Mouse (Mus musculus): ENCODE data around the gene Mchr1.

Mchr1 gene

DNA sequence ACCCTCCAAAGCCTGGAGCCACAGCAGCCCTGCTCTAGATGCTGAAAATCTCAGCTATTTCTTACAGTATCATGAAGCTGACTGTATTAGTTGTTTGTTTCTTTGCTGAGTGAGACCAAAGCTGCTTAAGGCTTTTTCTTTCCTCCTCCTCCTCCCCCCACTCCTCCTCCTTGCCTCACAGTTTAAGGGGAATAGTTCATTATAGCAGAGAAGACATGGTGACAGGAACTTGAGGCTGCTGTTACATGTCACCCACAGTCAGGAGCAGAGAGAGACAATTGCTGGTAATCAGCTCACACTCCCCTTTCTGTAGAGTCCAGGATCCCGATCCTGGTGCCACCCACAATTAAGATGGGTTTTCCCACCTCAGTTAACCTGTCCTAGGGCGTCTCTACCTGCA, 38.1 kb downstream of the Mchr1 start:
- DNase-seq (ENCODE audit: low spot score in 2 of 2) = no peak

DNA sequence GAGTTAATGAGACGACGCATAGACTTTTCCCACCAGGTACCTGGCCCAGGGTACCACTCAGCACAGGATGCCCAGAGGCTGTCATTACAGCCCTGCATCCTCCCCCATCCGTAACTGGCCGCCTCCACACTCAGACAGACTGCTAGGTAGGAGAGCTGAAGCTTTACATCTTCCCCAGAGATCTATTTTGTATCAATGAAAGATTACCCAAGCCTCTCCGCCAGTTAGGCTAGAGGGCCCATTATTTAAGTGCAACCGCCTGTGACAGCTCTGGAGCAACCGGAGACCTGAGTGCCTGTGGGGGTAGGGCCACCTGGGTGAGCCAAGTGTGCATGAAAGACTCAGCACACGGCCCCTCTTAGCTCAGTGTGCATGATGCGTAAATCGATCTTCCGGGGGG, 42.6 kb downstream of the Mchr1 start:
- DNase-seq (ENCODE audit: low spot score in 2 of 2) = no peak

DNA sequence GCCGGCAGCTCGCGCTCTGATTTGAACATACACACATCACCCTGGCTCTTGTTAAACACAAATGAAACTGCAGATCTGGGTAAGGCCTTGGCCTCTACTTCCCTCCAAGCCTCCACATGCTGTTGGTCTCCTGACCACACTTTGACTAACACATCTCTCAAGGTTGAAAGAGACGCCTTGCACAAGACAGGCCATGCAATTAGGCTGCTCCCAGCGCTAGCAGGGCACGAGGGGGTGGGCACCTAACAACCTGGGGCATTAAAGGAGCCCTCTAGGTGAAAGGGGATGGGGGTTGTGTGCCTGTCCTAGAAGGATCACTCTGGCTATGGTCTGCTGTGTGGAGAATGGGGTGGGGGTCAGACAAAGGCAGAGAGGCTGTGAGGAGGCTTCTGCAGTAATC, 43.4 kb downstream of the Mchr1 start:
- DNase-seq (ENCODE audit: low spot score in 2 of 2) = no peak

DNA sequence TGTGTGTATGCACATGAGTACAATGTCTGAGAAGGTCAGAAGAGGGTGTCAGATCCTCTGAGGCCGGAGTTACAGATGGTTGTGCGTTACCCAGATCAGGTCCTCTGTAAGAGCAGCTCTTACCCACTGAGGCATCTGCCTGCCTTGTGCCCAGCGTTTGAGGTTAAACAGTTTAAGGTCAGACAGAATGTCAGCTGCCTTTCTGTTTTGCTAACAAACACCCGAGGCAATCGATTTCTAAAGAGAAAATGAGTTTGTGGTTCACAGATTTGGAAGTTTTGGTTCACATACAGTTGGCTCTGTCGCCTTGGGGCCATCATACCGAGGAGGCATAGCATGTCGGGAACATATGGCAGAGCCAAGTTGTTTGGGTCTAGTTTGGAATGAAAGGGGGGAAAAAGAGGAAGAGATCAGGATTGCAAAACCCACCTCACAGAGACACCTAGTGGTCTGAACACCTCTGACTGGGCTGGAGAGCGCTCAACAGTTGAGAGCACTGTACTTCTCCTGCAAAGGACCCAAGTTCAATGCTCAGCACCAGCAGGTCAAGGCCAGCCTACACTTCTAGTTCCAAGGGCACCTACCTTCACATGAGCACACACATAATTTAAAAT, 48.9 kb downstream of the Mchr1 start:
- no peak for DNase-seq (ENCODE audit: low spot score in 2 of 2)
